Mouse (Mus musculus) bone marrow macrophage, adult 2 months (primary cell): Measurements from ENCODE around the gene Ankrd52.

Source experiments
- CTCF ChIP-seq: IDR thresholded peaks from 2 replicates; pipeline ENCODE4 v1.5.1; 2012; ENCODE audit warnings: low read depth, mild to moderate bottlenecking, low read length, moderate library complexity
- POLR2A ChIP-seq: IDR thresholded peaks from 2 replicates; pipeline ENCODE4 v1.6.1; 2012; ENCODE audit warnings: mild to moderate bottlenecking, low read depth, low read length, borderline replicate concordance

- no peak for TF ChIP-seq CTCF
- TF ChIP-seq POLR2A = no peak
These were observed 40.3 kb upstream of the Ankrd52 start for GRCm38 (mm10) chr10:128336597-128336996.
